Mouse (Mus musculus): ENCODE measurements around the gene Bsnd. TPM values are rescaled to one million over a fixed set of nuclear protein-coding genes. Genes with fewer than 3 reads are reported as not detected.

Bsnd gene
- polyA plus RNA-seq, 1 experiment from 2014 or later: not detected

DNA sequence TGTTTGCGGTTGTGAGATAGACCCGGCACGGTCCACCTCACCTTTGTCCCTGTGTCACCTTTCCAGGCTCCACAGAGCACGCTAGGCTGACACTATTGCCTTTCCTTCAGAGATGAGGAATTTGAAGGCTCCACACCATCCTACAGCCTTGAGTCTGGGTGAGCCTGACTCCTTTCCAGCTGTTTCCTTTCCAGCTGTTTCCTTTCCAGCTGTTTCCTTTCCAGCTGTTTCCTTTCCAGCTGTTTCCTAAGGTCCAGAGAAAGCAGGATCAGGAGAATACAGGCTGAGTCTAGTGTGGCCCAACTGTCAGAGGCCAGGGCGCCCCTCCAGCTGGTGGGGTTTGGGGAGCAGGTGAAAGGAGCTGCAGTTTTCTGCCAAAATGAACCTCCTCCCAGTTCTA lies 21.2 kb downstream of the Bsnd start:
- peaks cover 10% of the 10 kb centered on the region for H3K4me1 ChIP-seq (replicated peaks)
- DNase-seq (ENCODE audit: low spot score): no peak
- no peak overlapping the region for H3K27ac ChIP-seq
- 77% methylated on average over 5 of the region's 5 CpGs for WGBS
- H3K4me3 ChIP-seq: no peak overlapping the region
- peaks cover 10% of the 10 kb centered on the region; the same call in 1 of the 2 replicates for H3K27me3 ChIP-seq (ENCODE audit: insufficient read depth, poor library complexity, severe bottlenecking)
- no peaks in the 10 kb centered on the region for H3K9me3 ChIP-seq
- H3K36me3 ChIP-seq: no peaks in the 10 kb centered on the region

- Histone ChIP-seq H3K9me3 (no peaks in the 10 kb centered on the region), H3K4me3 (no peak overlapping the region), H3K36me3 (no peaks in the 10 kb centered on the region), H3K27ac (no peak overlapping the region), H3K27me3 (ENCODE audit: insufficient read depth, poor library complexity, severe bottlenecking) (peaks cover 30% of the 10 kb centered on the region), H3K4me1 (replicated peaks) (peaks cover 22% of the 10 kb centered on the region)
- WGBS: 82% methylated on average over 13 of the region's 13 CpGs
- no peak for DNase-seq (ENCODE audit: low spot score)
Measured at GRCm38 (mm10) chr4:106467420-106468110, 24.5 kb downstream of the Bsnd start.

GRCm38 (mm10) chr4:106463174-106463801 lies 28.8 kb downstream of the Bsnd start:
- peaks cover 22% of the 10 kb centered on the region for H3K4me1 ChIP-seq (replicated peaks)
- H3K36me3 ChIP-seq: no peaks in the 10 kb centered on the region
- peak overlapping the region; percentile 59 for H3K4me3 ChIP-seq
- H3K9me3 ChIP-seq: no peaks in the 10 kb centered on the region
- 24% methylated on average over 21 of the region's 21 CpGs for WGBS
- no peak for DNase-seq (ENCODE audit: low spot score)
- peak overlapping the region; percentile 76; the same call in 1 of the 2 replicates for H3K27ac ChIP-seq
- H3K27me3 ChIP-seq (ENCODE audit: insufficient read depth, poor library complexity, severe bottlenecking): peaks cover 45% of the 10 kb centered on the region

DNA sequence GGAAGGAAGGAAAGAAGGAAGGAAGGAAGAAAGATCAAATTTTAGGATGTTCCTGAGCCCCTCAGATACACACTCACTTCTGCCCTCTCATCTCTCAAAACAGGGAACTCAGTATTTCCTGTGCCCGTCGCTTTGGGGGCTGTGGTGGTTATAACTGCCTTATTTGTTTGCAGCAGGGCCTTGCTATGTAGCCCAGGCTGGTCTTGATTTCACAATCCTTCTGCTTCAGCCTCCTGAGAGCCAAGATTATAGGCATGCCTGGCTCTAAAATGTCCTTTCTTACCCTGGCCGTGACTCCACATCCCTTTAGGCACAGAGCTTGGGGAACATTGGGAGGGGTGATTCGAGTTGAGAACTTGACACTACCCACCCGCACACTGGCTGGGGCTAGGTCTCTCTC lies 29.6 kb downstream of the Bsnd start:
- Histone ChIP-seq H3K27ac (no peak overlapping the region), H3K4me3 (no peak overlapping the region), H3K27me3 (ENCODE audit: insufficient read depth, poor library complexity, severe bottlenecking) (peaks cover 45% of the 10 kb centered on the region), H3K4me1 (replicated peaks) (peaks cover 22% of the 10 kb centered on the region), H3K36me3 (no peaks in the 10 kb centered on the region), H3K9me3 (no peaks in the 10 kb centered on the region)
- 68% methylated on average over 5 of the region's 5 CpGs for WGBS
- no peak for DNase-seq (ENCODE audit: low spot score)

DNA sequence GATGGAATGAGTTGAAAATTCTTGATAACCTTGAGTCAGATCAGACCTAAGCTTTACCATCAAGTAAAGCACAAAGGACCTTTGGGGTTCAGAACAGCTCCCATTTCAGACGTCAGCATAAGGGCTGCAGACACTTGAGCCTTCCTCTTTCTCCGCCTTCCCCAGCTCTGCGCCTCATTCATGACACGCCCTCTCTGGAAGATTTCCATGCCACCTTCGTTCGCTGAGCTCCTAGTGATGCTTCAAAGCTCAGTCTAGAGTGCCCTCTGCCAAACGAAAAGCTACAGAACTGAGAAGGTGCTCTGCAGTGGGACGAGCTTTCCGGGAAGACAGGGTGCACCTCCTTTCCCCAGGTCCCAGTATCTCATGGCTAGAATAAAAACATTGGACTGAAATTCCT lies 30.1 kb downstream of the Bsnd start:
- DNase-seq (ENCODE audit: low spot score): no peak
- H3K4me1 ChIP-seq (replicated peaks): peaks cover 22% of the 10 kb centered on the region
- no peaks in the 10 kb centered on the region for H3K36me3 ChIP-seq
- H3K27me3 ChIP-seq (ENCODE audit: insufficient read depth, poor library complexity, severe bottlenecking): peaks cover 45% of the 10 kb centered on the region
- no peaks in the 10 kb centered on the region for H3K9me3 ChIP-seq
- no peak overlapping the region for H3K4me3 ChIP-seq
- WGBS: 81% methylated on average over 9 of the region's 9 CpGs
- H3K27ac ChIP-seq: no peak overlapping the region

DNA sequence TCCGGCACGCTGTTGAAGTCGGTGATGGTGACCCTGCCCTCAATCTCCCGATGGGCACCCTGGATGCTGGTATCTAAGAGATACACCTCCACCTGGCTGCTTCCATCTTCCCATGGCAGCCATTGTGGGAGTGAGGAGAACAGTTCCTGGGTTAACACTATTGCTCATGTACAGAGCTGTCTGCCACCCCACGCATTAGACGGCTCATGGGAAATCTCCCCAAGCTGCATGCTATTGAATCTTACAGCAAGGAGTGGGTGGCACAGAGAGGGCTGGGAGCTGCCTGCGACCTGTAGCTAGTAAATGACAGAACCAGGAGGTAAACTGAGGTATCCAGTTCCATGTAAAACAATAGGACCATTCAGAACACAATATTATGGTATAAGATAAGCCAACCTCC lies 37.5 kb downstream of the Bsnd start:
- Histone ChIP-seq H3K36me3 (0 out of 2 replicates have a peak, but pooled peaks cover 2% of the 10 kb centered on the region), H3K4me1 (replicated peaks) (0 out of 2 replicates have a peak, but pooled peaks cover 4% of the 10 kb centered on the region), H3K27me3 (ENCODE audit: insufficient read depth, poor library complexity, severe bottlenecking) (no peaks in the 10 kb centered on the region), H3K4me3 (no peak overlapping the region), H3K27ac (no peak overlapping the region), H3K9me3 (no peaks in the 10 kb centered on the region)
- 93% methylated on average over 7 of the region's 7 CpGs for WGBS
- no peak for DNase-seq (ENCODE audit: low spot score)

DNA sequence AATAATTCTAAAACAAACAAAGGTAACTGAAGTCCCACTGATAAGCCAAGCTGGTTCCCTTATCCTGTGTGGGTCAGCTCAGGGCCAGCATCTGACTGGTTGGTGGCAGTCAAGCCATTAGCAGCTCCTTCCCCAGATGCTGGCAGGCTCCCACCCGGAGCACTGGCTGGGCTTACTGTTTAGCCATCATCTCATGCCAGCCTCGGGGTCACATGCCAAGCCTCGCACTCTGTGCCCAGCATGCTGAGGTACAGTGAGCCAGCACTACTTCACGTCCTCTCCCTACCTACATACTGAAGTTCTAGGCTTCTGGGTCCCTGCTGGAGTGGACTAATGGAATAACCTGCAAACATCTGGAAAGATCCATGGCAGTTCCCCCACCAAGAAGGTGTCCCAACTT lies 38.6 kb downstream of the Bsnd start:
- no peak for DNase-seq (ENCODE audit: low spot score)
- Histone ChIP-seq H3K9me3 (no peaks in the 10 kb centered on the region), H3K36me3 (0 out of 2 replicates have a peak, but pooled peaks cover 2% of the 10 kb centered on the region), H3K27ac (no peak overlapping the region), H3K27me3 (ENCODE audit: insufficient read depth, poor library complexity, severe bottlenecking) (no peaks in the 10 kb centered on the region), H3K4me1 (replicated peaks) (0 out of 2 replicates have a peak, but pooled peaks cover 4% of the 10 kb centered on the region), H3K4me3 (no peak overlapping the region)
- 87% methylated on average over 4 of the region's 4 CpGs for WGBS

DNA sequence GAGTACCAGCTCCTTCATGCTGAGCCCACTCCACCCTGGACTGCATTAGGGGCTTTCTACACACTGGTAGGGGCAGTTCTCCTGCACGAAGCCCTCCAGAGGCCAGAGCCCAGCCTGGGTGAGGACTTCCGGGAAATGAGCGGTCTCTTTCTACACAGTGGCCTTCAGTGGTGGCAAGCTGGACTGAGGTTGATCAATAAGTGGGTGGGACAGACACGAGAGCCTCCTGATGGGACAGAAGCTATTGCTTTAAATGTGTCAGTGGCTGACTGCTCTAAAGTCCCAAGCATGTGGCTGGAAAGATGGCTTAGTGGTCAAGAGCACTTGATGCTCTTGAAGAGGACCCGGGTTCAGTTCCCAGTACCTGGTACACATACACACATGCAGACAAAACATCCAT lies 39.0 kb downstream of the Bsnd start:
- 0 out of 2 replicates have a peak, but pooled peaks cover 4% of the 10 kb centered on the region for H3K4me1 ChIP-seq (replicated peaks)
- H3K4me3 ChIP-seq: no peak overlapping the region
- 0 out of 2 replicates have a peak, but pooled peaks cover 2% of the 10 kb centered on the region for H3K36me3 ChIP-seq
- DNase-seq (ENCODE audit: low spot score): no peak
- no peaks in the 10 kb centered on the region for H3K27me3 ChIP-seq (ENCODE audit: insufficient read depth, poor library complexity, severe bottlenecking)
- H3K9me3 ChIP-seq: no peaks in the 10 kb centered on the region
- WGBS: 87% methylated on average over 5 of the region's 5 CpGs
- no peak overlapping the region for H3K27ac ChIP-seq

DNA sequence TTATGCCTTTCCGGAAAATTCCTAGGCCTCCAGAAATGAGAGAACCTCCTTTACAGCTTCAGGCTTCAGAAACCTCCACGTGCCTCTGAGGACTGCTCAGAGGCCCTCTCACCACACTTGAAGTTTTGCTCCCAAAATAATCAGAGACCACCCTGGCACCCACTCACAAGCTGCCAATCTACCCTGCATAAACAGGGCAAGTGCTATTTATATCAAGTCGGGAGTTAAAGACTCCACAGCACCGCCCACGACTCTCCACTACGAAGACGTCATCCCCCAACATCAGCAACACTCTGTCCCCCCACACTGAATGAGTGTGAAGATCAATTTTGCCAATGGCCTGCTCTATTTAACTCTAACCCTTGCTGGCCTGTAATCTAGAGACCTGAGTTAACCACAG lies 39.7 kb downstream of the Bsnd start:
- Histone ChIP-seq H3K27me3 (ENCODE audit: insufficient read depth, poor library complexity, severe bottlenecking) (no peaks in the 10 kb centered on the region), H3K36me3 (0 out of 2 replicates have a peak, but pooled peaks cover 2% of the 10 kb centered on the region), H3K4me1 (replicated peaks) (0 out of 2 replicates have a peak, but pooled peaks cover 4% of the 10 kb centered on the region), H3K27ac (no peak overlapping the region), H3K9me3 (no peaks in the 10 kb centered on the region), H3K4me3 (no peak overlapping the region)
- 91% methylated on average over 7 of the region's 7 CpGs for WGBS
- DNase-seq (ENCODE audit: low spot score): no peak

GRCm38 (mm10) chr4:106449306-106449705 lies 42.8 kb downstream of the Bsnd start:
- no peak overlapping the region for H3K27ac ChIP-seq
- DNase-seq (ENCODE audit: low spot score): no peak
- WGBS: 86% methylated on average over 8 of the region's 8 CpGs
- no peaks in the 10 kb centered on the region for H3K27me3 ChIP-seq (ENCODE audit: insufficient read depth, poor library complexity, severe bottlenecking)
- no peak overlapping the region for H3K4me3 ChIP-seq
- peaks cover 3% of the 10 kb centered on the region for H3K36me3 ChIP-seq
- no peaks in the 10 kb centered on the region for H3K9me3 ChIP-seq
- 0 out of 2 replicates have a peak, but pooled peaks cover 4% of the 10 kb centered on the region for H3K4me1 ChIP-seq (replicated peaks)

DNA sequence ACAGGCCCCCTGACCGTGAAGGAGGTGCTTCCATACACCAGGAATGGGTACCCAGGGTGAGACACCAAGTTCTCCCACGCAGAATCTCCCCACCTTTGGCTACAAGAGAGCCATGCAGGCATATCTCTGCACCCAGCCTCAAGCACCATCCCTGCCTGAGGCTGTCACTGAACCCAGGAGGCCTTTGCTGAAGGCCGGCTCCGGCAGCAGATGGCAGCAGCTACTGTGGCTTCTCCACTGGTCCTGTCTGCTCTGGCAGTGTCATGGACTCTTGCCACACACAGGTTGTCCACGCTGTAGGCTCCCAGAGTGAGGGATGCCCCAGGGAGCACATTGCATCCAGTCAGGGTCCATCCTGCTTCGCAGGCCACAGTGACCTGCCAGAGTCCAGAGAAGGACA lies 48.9 kb downstream of the Bsnd start:
- Histone ChIP-seq H3K4me1 (replicated peaks) (no peaks in the 10 kb centered on the region), H3K27me3 (ENCODE audit: insufficient read depth, poor library complexity, severe bottlenecking) (no peaks in the 10 kb centered on the region), H3K36me3 (peaks cover 62% of the 10 kb centered on the region), H3K27ac (no peak overlapping the region), H3K4me3 (no peak overlapping the region), H3K9me3 (no peaks in the 10 kb centered on the region)
- 88% methylated on average over 6 of the region's 6 CpGs for WGBS
- no peak for DNase-seq (ENCODE audit: low spot score)

GRCm38 (mm10) chr4:106438763-106439162 lies 53.3 kb downstream of the Bsnd start:
- peaks cover 94% of the 10 kb centered on the region for H3K36me3 ChIP-seq
- no peaks in the 10 kb centered on the region for H3K4me1 ChIP-seq (replicated peaks)
- no peak overlapping the region for H3K27ac ChIP-seq
- H3K9me3 ChIP-seq: no peaks in the 10 kb centered on the region
- H3K4me3 ChIP-seq: no peak overlapping the region
- no peak for DNase-seq (ENCODE audit: low spot score)
- H3K27me3 ChIP-seq (ENCODE audit: insufficient read depth, poor library complexity, severe bottlenecking): no peaks in the 10 kb centered on the region
- WGBS: 91% methylated on average over 5 of the region's 5 CpGs

DNA sequence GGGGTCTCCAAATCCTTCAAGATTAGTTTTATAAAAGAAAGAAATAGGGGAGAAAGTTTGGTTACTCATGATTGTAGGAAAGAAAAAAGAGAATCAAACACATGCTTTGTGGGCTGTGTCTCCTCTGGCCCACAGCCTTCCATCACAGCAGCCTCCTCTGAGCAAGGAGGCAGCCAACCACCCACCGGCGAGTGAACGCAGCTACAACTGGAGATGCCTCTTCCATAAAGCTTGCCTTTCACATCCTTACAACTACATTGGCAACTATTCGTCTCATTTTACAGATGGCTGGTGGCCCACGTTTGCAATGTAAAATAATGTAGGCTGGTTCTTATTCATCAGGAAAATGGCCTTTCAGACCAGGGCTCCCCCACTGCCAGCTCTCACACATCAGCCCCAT lies 54.9 kb downstream of the Bsnd start:
- H3K27ac ChIP-seq: no peak overlapping the region
- 97% methylated on average over 5 of the region's 5 CpGs for WGBS
- H3K4me1 ChIP-seq (replicated peaks): no peaks in the 10 kb centered on the region
- H3K9me3 ChIP-seq: no peaks in the 10 kb centered on the region
- no peak for DNase-seq (ENCODE audit: low spot score)
- no peaks in the 10 kb centered on the region for H3K27me3 ChIP-seq (ENCODE audit: insufficient read depth, poor library complexity, severe bottlenecking)
- H3K4me3 ChIP-seq: no peak overlapping the region
- H3K36me3 ChIP-seq: peaks cover 94% of the 10 kb centered on the region

All from hindbrain, embryonic 10.5 days (tissue).